ENCODE assay signal across 30 mouse cellular contexts in the genomic region with DNA sequence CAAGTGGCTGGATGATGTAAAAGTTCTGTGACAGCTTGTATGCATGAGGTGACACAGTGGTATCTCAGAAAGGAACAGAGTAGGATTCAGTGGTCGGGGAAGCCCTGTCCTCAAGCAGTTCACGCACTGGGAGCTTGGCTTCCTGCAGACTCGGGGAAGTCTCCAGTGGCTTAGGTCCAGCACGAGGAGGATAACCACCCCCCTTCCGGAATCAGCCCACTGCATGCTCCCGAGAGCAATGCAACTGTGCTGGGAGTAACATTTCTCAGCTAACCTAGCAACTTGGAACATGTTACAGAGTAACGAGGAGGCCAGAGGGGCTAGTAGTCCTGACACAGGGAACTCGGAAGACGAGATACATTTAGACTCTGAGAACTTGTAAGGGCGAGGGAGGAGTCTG. TPM values are rescaled to one million over a fixed set of nuclear protein-coding genes. Genes with fewer than 3 reads are reported as not detected.
DNase-seq lines count a peak whose midpoint lies in the region; ATAC-seq and TF ChIP-seq lines count a peak whose summit lies in the region.
"Had no signal": no experiment of that assay in that cellular context is flagged by ENCODE, and none has a peak within 500 bp of the region (broad histone marks: within the 10 kb centered on the region; RNA-seq: fewer than 3 reads in every experiment).

No protein-coding gene starts in this region.

- no peak for TF ChIP-seq CTCF in lung, embryonic 14.5 days (IDR thresholded peaks at IDR 0.05; ENCODE audit: low read depth)
- no peak for TF ChIP-seq CTCF in lung, adult 2 months (IDR thresholded peaks at IDR 0.05; ENCODE audit: insufficient read depth, low read length)

- TF ChIP-seq POLR2A in lung, adult 2 months (IDR thresholded peaks at IDR 0.05; ENCODE audit: borderline replicate concordance, extremely low read depth, low read depth, low read length): no peak

- H3K9ac ChIP-seq in lung, embryonic 14.5 days: no peak overlapping the region
- H3K9ac ChIP-seq: embryonic facial prominence, embryonic 13.5 days; forebrain, embryonic 12.5 days; forebrain, embryonic 15.5 days; hindbrain, embryonic 14.5 days had no signal

- H3K4me1 ChIP-seq in lung, embryonic 14.5 days (ENCODE audit: insufficient read depth): no peaks in the 10 kb centered on the region
- H3K4me1 ChIP-seq in lung, adult 2 months (ENCODE audit: control insufficient read depth, insufficient read depth, low read length): no peaks in the 10 kb centered on the region
- H3K4me1 ChIP-seq: forebrain, embryonic 12.5 days; forebrain, embryonic 15.5 days had no signal

- no peak overlapping the region for H3K27ac ChIP-seq in lung, embryonic 14.5 days (ENCODE audit: low read depth)
- H3K27ac ChIP-seq: embryonic facial prominence, embryonic 10.5 days; embryonic facial prominence, embryonic 13.5 days; forebrain, embryonic 12.5 days; forebrain, embryonic 15.5 days; heart, adult 2 months; hindbrain, embryonic 14.5 days; hindbrain, postnatal 0 days had no signal

- WGBS in lung, embryonic 14.5 days: 49% methylated on average over 10 of the region's 10 CpGs
- WGBS in lung, adult 2 months: 45% methylated on average over 10 of the region's 10 CpGs

- DNase-seq in heart, adult 11 months: peak; percentile 54
- no peak for DNase-seq in heart, adult 9 months (ENCODE audit: low spot score in 2 of 2)
- DNase-seq in lung, embryonic 14.5 days: peak; percentile 34
- no peak for DNase-seq in lung, adult 2 months
- peak; percentile 18 for DNase-seq in lung, postnatal 10 days
- DNase-seq in lung, postnatal 14 days: no peak
- DNase-seq: adrenal gland, adult 8-10 months; adrenal gland, postnatal 25 days; cerebellum, adult 11-12 months; cerebellum, adult 8-10 months; cerebellum, postnatal 10 days; cerebellum, postnatal 36 days; embryo, embryonic 11 days; gastrocnemius, postnatal 25 days; heart, adult 2 months; heart, postnatal 10 days; heart, postnatal 36 days had no signal

- no peaks in the 10 kb centered on the region for H3K9me3 ChIP-seq in lung, embryonic 14.5 days (ENCODE audit: low read depth, low read length)
- H3K9me3 ChIP-seq: embryonic facial prominence, embryonic 10.5 days; embryonic facial prominence, embryonic 13.5 days; forebrain, embryonic 12.5 days; forebrain, embryonic 15.5 days had no signal

- H3K4me3 ChIP-seq in lung, embryonic 14.5 days (ENCODE audit: low read depth, low read length): no peak overlapping the region
- H3K4me3 ChIP-seq in lung, adult 2 months (replicated peaks; ENCODE audit: extremely low read depth, low read depth, low read length): no peak overlapping the region
- H3K4me3 ChIP-seq: embryonic facial prominence, embryonic 10.5 days; embryonic facial prominence, embryonic 13.5 days; erythroblast, embryonic 14.5 days; forebrain, embryonic 12.5 days; forebrain, embryonic 15.5 days; heart, adult 2 months had no signal

- no peaks in the 10 kb centered on the region for H3K36me3 ChIP-seq in lung, embryonic 14.5 days (ENCODE audit: insufficient read depth)
- H3K36me3 ChIP-seq: embryonic facial prominence, embryonic 10.5 days; embryonic facial prominence, embryonic 13.5 days; forebrain, embryonic 12.5 days; forebrain, embryonic 15.5 days had no signal

- ATAC-seq in lung, embryonic 14.5 days (ENCODE audit: insufficient read depth): no peak
- ATAC-seq: activated CD4-positive, CD25-positive, alpha-beta regulatory T cell, adult 4 months; forebrain, embryonic 15.5 days; hindbrain, postnatal 0 days had no signal

- H3K27me3 ChIP-seq in lung, embryonic 14.5 days (ENCODE audit: insufficient read depth, low read length): no peaks in the 10 kb centered on the region
- H3K27me3 ChIP-seq: embryonic facial prominence, embryonic 13.5 days; forebrain, embryonic 12.5 days; forebrain, embryonic 15.5 days had no signal

- H3K4me2 ChIP-seq in lung, embryonic 14.5 days: no peak overlapping the region
- H3K4me2 ChIP-seq: embryonic facial prominence, embryonic 13.5 days; forebrain, embryonic 12.5 days; forebrain, embryonic 15.5 days; heart, embryonic 11.5 days; hindbrain, embryonic 14.5 days had no signal

RNA-seq across cellular contexts. Expression of gene Batf3, which starts 9.7 kb away (rescaled TPM):
- 14.2 and 15.0 TPM in 2 replicates for polyA plus RNA-seq in lung, embryonic 14.5 days (2014; fragmentation: Nextera tagmentation; extraction: Ambion mirVana)
- 5.1 and 6.1 TPM in 2 replicates for polyA plus RNA-seq in lung, adult 2 months (2012; rRNA removed)
- polyA plus RNA-seq: activated CD4-positive, CD25-positive, alpha-beta regulatory T cell, adult 4 months had no signal

RNA-seq across cellular contexts. Expression of gene Nsl1, which starts 44.5 kb away (rescaled TPM):
- polyA plus RNA-seq in lung, embryonic 14.5 days (2014; fragmentation: Nextera tagmentation; extraction: Ambion mirVana): 30.1 and 30.5 TPM in 2 replicates
- 0.38 and 0.49 TPM in 2 replicates for polyA plus RNA-seq in lung, adult 2 months (2012; rRNA removed)

RNA-seq across cellular contexts. Expression of gene Tatdn3, which starts 44.6 kb away (rescaled TPM):
- polyA plus RNA-seq in lung, embryonic 14.5 days (2014; fragmentation: Nextera tagmentation; extraction: Ambion mirVana): 12.7 and 15.2 TPM in 2 replicates
- 3.8 and 6.8 TPM in 2 replicates for polyA plus RNA-seq in lung, adult 2 months (2012; rRNA removed)

RNA-seq across cellular contexts. Expression of gene Fam71a, which starts 57.3 kb away (rescaled TPM):
- polyA plus RNA-seq in lung, embryonic 14.5 days (2014; fragmentation: Nextera tagmentation; extraction: Ambion mirVana): not detected in 2 replicates
- not detected in 2 replicates for polyA plus RNA-seq in lung, adult 2 months (2012; rRNA removed)
- polyA plus RNA-seq: activated CD4-positive, CD25-positive, alpha-beta regulatory T cell, adult 4 months; brain, embryonic 14.5 days; cortical plate, adult 2 months; embryonic facial prominence, embryonic 10.5 days; embryonic facial prominence, embryonic 13.5 days; erythroblast, embryonic 14.5 days; forebrain, embryonic 12.5 days; forebrain, embryonic 15.5 days; heart, adult 2 months; heart, embryonic 11.5 days; heart, embryonic 14.5 days; hindbrain, embryonic 11.5 days; hindbrain, embryonic 14.5 days; hindbrain, postnatal 0 days had no signal

Comparison
In these comparisons a context has a peak if more than half of its experiments do, and no peak if none do; other contexts are left out.
1. DNase-seq: peak in heart, adult 11 months (single experiment), lung, embryonic 14.5 days (single experiment) and lung, postnatal 10 days (single experiment); none in heart, adult 9 months (0 of 2), lung, adult 2 months (single experiment) and lung, postnatal 14 days (single experiment).
2. RNA of gene Nsl1, which starts 44.5 kb away (polyA plus RNA-seq): 30.1 to 30.5 TPM in lung, embryonic 14.5 days; 0.38 to 0.49 TPM in lung, adult 2 months; every median in the first group is over 10 times any median in the second.